Mouse (Mus musculus) heart, adult 11 months (tissue): Measurements from ENCODE around the gene Mertk.

Experiments used
- DNase-seq: peaks from one replicate; pipeline ENCODE4 v3.0.0; 2022

The Mertk gene

DNA sequence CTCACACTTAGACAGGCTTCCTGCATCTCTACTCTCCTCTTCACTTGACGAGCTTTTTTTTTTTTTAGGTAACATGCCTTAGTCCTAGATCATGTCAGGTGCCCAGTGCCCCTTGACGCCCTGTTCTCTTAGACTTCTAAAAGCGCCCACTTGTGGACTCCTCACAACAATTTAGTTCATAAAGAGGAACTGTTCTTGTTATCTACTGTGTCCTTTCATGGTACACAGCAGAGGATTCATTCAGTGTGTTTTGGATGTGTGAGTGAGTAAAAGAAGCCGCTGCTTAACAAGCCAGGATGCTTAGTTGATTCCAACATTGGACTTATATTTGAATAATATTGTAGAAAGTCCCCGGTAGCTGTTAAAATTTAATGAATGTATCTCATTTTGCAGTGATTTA lies 125.1 kb downstream of the Mertk start:
- DNase-seq: no peak

DNA sequence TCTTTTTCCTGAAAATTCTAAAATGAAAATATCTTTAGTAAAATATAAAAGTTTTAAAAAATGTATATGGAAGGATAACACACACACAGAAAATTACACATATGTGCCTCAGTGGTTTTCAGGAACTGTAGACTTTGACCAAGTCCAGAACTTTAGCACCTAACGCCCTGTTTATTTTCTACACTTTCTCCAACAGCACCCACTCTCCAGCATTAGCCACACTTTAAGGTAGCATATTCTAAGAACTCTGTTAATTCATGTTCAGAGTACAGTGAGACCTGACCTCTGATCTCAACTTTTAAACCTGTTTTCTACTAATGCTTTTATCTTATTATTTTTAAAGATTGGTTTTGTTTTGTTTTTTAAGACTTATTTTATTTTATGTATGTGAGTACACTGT lies 129.0 kb downstream of the Mertk start:
- peak; percentile 16 for DNase-seq

DNA sequence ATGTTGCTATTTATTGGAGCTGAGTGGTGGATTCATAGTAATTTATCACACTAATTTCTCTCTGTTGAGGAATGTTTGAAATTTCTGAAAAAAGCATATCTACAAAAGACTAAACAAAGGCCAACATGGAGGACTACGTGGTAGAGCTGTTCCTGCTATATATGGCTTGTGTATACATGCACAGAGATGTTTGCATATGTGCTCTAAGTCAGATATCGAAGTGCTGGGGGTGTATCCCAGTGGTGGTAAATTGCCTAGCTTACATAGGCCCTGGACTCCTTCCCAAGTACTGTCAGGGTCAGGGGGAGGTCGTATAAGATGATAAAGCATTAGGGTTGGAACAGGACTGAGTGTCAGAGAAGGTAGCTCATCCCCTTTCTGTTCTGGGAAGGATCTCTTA lies 133.9 kb downstream of the Mertk start:
- peak; percentile 15 for DNase-seq

DNA sequence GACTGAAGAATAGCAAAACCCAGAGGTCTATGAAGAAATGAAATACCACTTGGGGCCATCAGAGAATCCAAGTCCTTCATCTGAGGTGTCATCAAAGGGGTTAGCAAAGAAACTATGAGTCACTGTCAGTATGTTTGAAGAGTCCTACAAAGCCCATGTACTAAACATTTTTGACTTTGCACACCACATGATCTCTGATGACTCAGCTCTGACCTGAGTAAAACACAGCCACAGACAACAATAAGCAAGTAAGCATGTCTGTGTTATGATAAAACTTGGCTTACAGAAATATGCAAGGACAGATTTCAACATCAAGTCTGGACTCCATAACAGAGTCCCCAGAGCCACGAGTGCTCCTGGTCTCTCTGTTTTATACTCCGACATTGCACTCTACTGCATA lies 134.3 kb downstream of the Mertk start:
- no peak for DNase-seq

DNA sequence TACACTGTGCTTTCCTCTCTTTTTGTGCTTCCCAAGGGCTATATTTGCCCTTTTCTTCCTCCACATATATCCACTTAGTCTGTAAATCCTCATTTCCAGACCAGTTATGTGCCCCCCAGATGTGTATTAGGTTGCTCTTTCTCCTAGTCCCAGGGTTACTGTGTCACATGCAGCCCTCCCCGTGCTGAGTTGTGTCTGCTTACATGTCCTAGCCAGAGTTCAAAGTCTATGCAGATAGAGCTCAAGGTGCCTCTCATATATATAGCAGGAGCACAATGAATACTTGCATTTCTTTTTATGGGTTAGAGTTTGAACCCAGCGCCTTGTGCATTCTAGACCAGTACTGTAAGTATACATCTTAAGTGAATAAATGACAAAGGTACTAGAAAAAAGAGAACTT lies 134.7 kb downstream of the Mertk start:
- DNase-seq: peak; percentile 49

DNA sequence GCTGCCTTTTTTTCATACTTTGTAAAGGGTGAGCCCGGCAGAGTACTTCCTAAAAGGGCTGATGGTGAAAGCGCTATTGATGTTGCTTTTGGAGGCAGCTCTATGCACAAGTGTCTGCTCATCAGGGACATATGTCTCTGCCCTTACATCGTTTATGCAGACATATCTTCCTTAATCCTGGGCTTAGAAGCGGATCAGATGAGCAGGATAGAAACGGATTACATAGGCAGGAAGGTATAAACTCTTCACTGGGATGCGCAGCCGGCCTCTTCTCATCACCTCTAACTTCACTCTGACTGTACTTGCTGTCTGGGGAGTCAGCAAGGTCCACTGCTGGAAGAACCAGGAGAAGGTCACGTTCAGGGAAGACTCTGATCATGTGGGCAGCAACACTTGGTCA lies 138.8 kb downstream of the Mertk start:
- peak; percentile 46 for DNase-seq

DNA sequence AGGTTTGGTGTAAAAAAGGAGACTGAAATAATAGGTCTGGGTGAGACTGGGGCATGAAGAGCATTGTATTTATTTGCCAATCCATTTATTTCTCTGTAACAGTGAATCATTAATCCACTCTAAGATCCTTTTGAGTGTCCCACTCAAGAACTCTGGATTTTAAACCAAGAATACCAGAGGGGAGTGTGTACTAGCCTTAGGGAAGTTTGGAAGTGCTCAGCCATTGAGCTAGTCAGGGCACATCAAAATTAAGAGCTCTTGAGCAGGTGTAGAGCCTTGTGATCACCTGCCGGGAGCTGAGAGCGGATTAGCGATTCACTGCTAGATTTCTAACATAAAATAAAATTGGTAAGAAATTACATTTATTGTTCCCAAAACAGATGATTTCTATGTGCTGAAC lies 139.9 kb downstream of the Mertk start:
- DNase-seq: peak; percentile 59

DNA sequence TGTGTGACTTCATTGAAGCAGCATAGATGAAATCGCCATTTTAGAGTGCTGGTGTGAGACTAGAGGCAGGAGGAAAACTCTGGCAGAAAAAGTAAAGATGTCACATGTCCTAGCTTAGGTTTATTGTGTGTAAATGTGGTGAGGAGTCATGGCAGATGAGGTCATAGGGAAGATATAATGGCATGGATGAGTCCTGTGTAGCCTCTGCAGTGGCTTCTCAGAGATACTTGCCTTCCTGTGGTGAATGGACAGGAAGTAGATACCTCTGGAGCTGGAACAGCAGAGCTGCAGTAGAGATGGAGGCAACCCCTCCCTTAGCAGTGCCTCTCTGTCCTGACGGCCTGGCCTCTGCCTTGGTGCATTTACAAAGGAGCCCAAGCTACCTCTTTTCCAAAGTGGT lies 140.7 kb downstream of the Mertk start:
- DNase-seq: peak; percentile 50

DNA sequence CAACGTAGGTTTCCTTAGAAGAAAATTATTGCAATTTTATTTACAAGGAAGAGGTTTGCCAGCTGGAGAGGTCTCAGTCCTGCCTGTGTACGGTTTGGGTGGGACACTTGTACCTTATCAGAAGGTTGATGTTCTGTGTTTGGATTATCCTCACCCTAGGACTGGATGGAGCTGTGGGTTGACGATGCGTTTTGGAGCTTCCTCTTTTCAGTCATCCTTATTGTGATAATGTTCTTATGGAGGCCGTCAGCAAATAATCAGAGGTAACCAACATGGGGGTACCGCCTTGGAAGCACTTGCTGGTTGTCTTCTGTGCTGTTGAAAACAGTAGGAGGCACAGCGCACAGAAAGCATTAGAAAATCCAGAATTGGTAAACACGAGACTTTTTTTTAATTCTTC lies 143.7 kb downstream of the Mertk start:
- peak; percentile 61 for DNase-seq

DNA sequence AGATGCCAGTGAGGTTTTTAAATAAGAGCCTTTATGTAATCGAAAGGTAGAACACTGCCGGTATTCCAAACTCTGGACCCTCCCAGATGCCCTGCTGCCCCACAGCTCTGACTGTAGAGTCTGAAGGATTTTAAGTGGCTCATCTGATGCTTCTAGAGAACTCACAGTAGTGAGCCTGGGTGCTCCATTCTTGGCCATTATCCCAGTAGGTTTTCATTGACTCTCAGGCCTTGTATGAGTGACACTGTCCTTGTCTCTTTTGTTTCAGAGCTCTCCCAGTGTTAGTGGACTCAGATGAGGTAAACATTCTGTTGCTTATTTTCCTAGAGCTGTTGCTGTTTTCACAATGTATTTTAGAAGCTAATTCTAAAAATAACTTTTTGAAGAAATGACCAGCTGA lies 151.3 kb downstream of the Mertk start:
- DNase-seq: peak; percentile 78
